Mouse (Mus musculus) forebrain, embryonic 13.5 days (tissue): ENCODE measurements at regions not wholly inside any gene's neighbourhood (a gene's known extent, or its start where the extent isn't known, plus 50 kb on each side); places are given as distances from the start of the nearest gene placed in this dataset.

Source experiments
- ATAC-seq: fragments of 200-750 bp; cut with Nextera tagmentation; 2 replicates; pipeline ENCODE4 v1.8.0; 2017
- H3K27ac ChIP-seq: fragments of 300-500 bp; sonication (generic); 2 replicates; pipeline ENCODE4 v1.5.1; 2015; ENCODE audit warnings: inconsistent platforms, mild to moderate bottlenecking, moderate library complexity
- H3K27me3 ChIP-seq: fragments of 300-500 bp; sonication (generic); 2 replicates; pipeline ENCODE4 v1.6.1; 2015; ENCODE audit warnings: mild to moderate bottlenecking, inconsistent platforms
- H3K36me3 ChIP-seq: fragments of 300-500 bp; sonication (generic); 2 replicates; pipeline ENCODE4 v1.6.1; 2015; ENCODE audit warnings: mild to moderate bottlenecking, inconsistent platforms; ENCODE audit not compliant: poor library complexity, severe bottlenecking
- H3K4me1 ChIP-seq: fragments of 300-500 bp; sonication (generic); 2 replicates; pipeline ENCODE4 v1.6.1; 2015; ENCODE audit warnings: inconsistent platforms
- H3K4me2 ChIP-seq: fragments of 300-500 bp; sonication (generic); 2 replicates; pipeline ENCODE4 v1.6.1; 2015; ENCODE audit warnings: inconsistent platforms, mild to moderate bottlenecking, moderate library complexity
- H3K4me3 ChIP-seq: fragments of 300-500 bp; sonication (generic); 2 replicates; pipeline ENCODE4 v1.5.1; 2015; ENCODE audit warnings: mild to moderate bottlenecking, inconsistent platforms
- H3K9ac ChIP-seq: fragments of 300-500 bp; sonication (generic); 2 replicates; pipeline ENCODE4 v1.6.1; 2015; ENCODE audit warnings: mild to moderate bottlenecking, inconsistent platforms
- H3K9me3 ChIP-seq: fragments of 300-500 bp; sonication (generic); replicated peaks from 2 replicates; pipeline ENCODE4 v1.6.1; 2016; ENCODE audit warnings: inconsistent platforms
- WGBS: fragments of 180-500 bp; shearing (Covaris S2); methylation state at CpG from one replicate; pipeline ENCODE4 v1.1.7; 2015; 5-methylcytosine and 5-hydroxymethylcytosine counted together

GRCm38 (mm10) chr10:112795473-112795872 is 133.3 kb downstream of the Atxn7l3b start:
- Histone ChIP-seq H3K27me3 (no peaks in the 10 kb centered on the region), H3K27ac (no peak overlapping the region), H3K9me3 (no peaks in the 10 kb centered on the region), H3K4me3 (no peak overlapping the region), H3K36me3 (no peaks in the 10 kb centered on the region), H3K9ac (no peak overlapping the region), H3K4me2 (no peak overlapping the region), H3K4me1 (no peaks in the 10 kb centered on the region)
- WGBS = 85% methylated on average over 1 of the region's 1 CpGs
- peak; percentile 51; the same call in 1 of the 2 replicates for ATAC-seq

GRCm38 (mm10) chr10:112788236-112788635 is 140.6 kb downstream of the Atxn7l3b start:
- no peak for ATAC-seq
- H3K4me1 ChIP-seq = no peaks in the 10 kb centered on the region
- no peak overlapping the region for H3K4me2 ChIP-seq
- H3K4me3 ChIP-seq = no peak overlapping the region
- no peak overlapping the region for H3K9ac ChIP-seq
- H3K27ac ChIP-seq = no peak overlapping the region
- H3K9me3 ChIP-seq = no peaks in the 10 kb centered on the region
- WGBS = 82% methylated on average over 3 of the region's 3 CpGs
- no peaks in the 10 kb centered on the region for H3K27me3 ChIP-seq
- no peaks in the 10 kb centered on the region for H3K36me3 ChIP-seq

GRCm38 (mm10) chr10:112774262-112774661 is 154.5 kb downstream of the Atxn7l3b start:
- 93% methylated on average over 10 of the region's 10 CpGs for whole genome bisulfite sequencing

DNA sequence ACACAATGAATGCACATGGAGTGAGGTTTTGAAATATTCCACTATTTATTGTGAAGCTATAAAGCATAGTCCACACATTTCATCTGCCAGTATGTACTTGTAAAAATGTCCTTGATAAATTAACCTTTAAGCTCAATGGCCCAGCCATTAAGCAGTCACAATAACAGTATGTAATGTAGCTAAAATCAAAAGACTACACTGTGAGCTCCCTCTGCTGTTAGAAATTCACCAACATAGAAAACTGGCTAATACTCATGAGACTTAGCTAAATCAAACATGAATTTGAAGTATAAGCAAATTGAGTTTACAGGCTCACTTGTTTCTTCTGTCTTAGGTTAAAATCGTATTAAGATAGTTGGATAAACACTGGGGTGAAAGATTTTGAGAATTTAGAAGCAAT is 182.1 kb downstream of the Atxn7l3b start:
- Histone ChIP-seq H3K9ac (no peak overlapping the region), H3K4me2 (no peak overlapping the region), H3K4me3 (no peak overlapping the region), H3K9me3 (no peaks in the 10 kb centered on the region), H3K27me3 (no peaks in the 10 kb centered on the region), H3K27ac (no peak overlapping the region), H3K4me1 (no peaks in the 10 kb centered on the region), H3K36me3 (no peaks in the 10 kb centered on the region)
- peak; percentile 73 for ATAC-seq
- WGBS = 76% methylated on average over 1 of the region's 1 CpGs

More at GRCm38 (mm10) chr10:112774262-112774661, 154.5 kb downstream of the Atxn7l3b start:
- no peak overlapping the region for H3K9ac ChIP-seq
- no peaks in the 10 kb centered on the region for H3K27me3 ChIP-seq
- H3K4me2 ChIP-seq = no peak overlapping the region
- no peaks in the 10 kb centered on the region for H3K4me1 ChIP-seq
- no peak overlapping the region for H3K4me3 ChIP-seq
- ATAC-seq = no peak
- no peaks in the 10 kb centered on the region for H3K36me3 ChIP-seq
- no peaks in the 10 kb centered on the region for H3K9me3 ChIP-seq
- H3K27ac ChIP-seq = no peak overlapping the region

DNA sequence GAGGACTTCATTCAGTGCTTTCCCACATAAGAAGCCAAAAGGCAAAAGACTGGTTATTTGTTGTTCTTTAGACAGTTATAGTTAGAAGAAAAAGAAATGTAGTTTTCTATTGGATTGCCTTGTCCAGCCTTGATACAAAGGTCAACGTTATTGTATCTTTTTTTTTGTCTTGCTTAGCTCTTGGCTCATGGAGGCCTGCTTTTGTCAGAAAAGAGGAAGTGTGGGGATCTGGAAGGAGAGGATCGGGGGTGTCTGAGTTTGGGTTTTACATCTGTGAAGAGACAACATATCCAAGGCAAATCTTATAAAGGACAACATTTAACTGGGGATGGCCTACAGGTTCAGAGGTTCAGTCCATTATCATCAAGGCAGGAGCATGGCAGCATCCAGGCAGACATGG is 185.3 kb downstream of the Atxn7l3b start:
- Histone ChIP-seq H3K9ac (no peak overlapping the region), H3K36me3 (no peaks in the 10 kb centered on the region), H3K9me3 (no peaks in the 10 kb centered on the region), H3K4me1 (no peaks in the 10 kb centered on the region), H3K27ac (no peak overlapping the region), H3K27me3 (no peaks in the 10 kb centered on the region), H3K4me3 (no peak overlapping the region), H3K4me2 (no peak overlapping the region)
- 87% methylated on average over 2 of the region's 2 CpGs for whole genome bisulfite sequencing
- no peak for ATAC-seq

- Histone ChIP-seq H3K36me3 (no peaks in the 10 kb centered on the region), H3K4me2 (no peak overlapping the region), H3K4me3 (no peak overlapping the region), H3K27ac (no peak overlapping the region), H3K9ac (no peak overlapping the region), H3K4me1 (no peaks in the 10 kb centered on the region), H3K9me3 (no peaks in the 10 kb centered on the region), H3K27me3 (no peaks in the 10 kb centered on the region)
- no peak for ATAC-seq
- 93% methylated on average over 8 of the region's 8 CpGs for WGBS
Observed at GRCm38 (mm10) chr10:112742123-112742522, 186.7 kb downstream of the Atxn7l3b start.
